Mouse (Mus musculus): Measurements from ENCODE around the gene Icmt.

The Icmt gene

DNA sequence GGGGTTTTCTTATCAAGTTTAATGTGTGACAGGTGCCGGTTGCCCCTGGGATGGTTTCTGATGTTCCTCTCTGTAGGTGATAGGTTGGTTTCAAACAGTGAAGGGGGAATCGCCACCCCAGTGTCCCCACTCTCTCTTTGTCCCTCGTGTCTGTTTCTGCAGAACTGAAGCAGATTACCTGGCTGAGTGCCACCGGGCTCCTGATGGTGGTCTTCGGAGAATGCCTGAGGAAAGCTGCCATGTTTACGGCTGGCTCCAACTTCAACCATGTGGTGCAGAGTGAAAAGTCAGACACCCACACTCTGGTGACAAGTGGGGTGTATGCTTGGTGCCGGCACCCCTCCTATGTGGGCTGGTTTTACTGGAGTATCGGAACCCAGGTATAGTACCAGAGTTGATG lies 3.3 kb downstream of the Icmt start:
- no peak for DNase-seq (ENCODE audit: low read depth, low spot score)

- no peak for DNase-seq (ENCODE audit: low read depth, low spot score)
These were observed 5.0 kb downstream of the Icmt start for GRCm38 (mm10) chr4:152302012-152302411.

DNA sequence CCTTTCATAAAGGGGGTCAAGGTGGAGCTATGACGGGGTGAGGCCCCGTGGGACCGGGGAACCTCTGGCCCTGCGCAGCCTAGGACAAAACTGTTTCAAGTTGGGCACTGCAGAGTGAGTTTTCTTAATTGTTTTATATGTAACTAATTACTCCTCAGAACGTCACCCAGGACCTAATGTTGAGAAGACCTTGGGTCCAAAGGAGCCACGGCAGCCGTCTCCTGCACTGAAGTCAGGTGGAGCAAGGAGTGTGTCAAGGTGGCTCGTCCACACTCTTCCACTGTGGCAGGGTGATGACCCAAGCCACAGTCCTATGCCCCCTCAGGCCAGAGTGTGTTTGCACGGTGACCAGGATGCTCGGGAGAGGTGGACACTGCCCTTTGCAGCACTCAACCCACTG lies 6.1 kb downstream of the Icmt start:
- no peak for DNase-seq (ENCODE audit: low read depth, low spot score)

DNA sequence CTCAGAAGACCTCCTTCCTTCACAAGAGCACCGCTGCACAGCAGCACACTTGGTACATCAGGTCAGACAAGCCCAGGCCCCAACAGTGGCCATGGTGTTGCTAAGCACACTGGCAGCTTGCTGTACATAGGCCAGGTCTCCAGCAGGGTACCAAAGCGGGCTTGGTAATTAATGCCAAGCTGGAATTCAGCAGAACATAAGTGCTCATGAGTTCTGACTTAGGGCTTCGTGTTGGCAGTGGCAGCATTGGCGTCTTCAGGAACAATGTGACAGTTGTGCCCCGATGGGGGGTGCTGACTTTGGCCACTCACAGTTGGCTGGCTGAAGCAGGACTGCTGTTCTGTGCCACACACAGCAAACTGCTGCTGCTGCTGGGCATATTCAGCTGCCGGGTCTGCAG lies 7.7 kb downstream of the Icmt start:
- DNase-seq (ENCODE audit: low read depth, low spot score) = no peak

DNA sequence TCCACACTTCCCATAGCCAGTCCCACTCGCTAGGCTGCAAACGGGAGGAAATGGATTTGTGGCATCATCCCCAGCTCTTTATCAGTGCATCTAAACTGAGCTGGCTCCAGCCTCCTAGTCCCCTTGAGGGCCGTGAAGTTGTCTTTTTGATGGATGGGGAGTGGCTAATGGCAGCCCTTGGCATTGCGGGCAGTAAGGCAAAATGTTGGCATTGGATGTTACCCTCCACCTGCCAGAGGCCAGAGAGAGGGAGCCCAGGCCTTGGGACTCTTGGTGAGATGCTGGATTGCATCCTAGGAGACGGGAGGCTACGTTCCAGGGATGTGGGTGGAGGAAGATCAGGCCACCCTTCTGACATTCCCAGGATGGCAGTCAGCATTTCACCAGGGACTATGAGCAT lies 9.0 kb downstream of the Icmt start:
- DNase-seq (ENCODE audit: low read depth, low spot score) = no peak

DNA sequence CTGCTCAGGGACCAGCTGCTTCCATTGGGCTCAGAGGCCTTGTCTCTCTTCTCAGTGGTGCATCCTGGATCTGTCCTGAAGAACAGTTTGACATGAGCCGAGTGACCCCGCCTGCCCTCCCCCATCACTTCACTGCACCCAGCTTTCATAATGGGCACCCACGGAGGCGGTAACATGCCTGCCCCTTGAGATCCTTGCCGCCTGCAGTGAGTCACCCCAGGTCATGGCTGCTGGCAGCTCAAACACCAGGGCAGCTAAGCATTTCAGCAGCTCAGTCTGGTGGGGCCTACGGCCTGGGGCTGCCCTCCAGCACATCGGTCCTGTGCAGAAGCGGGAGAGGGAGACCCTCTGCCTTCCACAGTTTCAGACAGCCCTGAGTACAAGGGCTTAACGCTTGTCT lies 10.5 kb downstream of the Icmt start:
- no peak for DNase-seq (ENCODE audit: low read depth, low spot score)

DNA sequence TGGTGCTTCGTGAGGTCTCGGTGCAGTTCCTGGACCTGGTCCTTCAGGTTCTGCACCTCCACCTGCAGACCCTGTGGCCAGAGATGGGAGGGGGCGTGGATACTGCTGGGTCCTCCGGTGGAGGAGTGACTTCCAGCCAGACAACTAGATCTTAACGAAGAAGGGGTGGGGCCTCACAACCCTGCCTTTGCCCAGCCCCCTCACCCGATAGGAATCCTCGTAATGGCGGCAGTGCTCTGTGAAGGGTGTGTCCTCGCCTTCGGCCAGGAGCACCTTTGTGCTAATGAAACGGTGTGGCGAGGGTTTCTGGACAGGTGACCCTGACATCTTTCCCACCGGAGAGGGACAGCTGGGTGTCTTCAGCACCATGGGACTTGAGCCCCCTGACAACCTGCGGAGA lies 15.2 kb downstream of the Icmt start:
- no peak for DNase-seq (ENCODE audit: low read depth, low spot score)

GRCm38 (mm10) chr4:152313211-152313632 lies 16.2 kb downstream of the Icmt start:
- no peak for DNase-seq (ENCODE audit: low read depth, low spot score)

DNA sequence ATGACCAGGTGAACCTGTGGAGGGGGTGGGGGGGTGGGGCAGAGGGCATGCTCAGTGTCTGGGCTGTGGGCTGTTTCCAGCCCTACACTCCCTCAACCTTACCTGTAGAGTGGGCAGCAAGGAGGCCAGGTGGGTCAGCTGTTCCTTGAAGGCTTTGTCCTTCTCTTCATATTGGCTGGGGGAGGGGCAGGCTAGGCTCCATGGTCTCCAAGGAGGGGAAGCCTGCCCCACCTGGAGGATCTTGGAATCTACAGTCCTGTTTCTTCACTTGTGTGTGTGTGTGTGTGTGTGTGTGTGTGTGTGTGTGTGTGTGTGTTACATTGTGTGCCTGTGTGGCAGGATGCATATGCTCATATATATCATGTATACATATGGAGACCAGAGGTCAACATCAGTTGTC lies 16.9 kb downstream of the Icmt start:
- DNase-seq (ENCODE audit: low read depth, low spot score) = no peak

GRCm38 (mm10) chr4:152315498-152316213 lies 18.6 kb downstream of the Icmt start:
- no peak for DNase-seq (ENCODE audit: low read depth, low spot score)

DNA sequence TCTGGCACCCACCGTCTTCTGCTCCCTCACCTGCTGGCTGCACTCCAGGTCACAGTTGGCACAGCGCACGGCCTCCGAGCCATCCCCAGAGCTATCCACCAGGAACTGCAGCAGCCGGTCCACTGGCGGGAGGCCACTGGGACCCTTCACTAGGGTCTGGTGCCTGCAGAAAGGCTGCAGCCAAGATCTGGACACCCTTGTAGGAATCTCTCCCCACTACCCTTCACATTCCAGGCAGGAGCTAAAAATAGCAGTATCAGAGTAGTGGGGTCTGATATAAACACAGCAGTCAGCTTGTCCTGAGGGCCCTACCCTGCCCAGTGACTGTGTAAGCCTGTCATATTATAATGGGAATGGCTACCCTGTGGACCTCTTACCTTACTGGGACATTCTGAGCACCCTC lies 20.6 kb downstream of the Icmt start:
- no peak for DNase-seq (ENCODE audit: low read depth, low spot score)

GRCm38 (mm10) chr4:152318517-152319234 lies 21.6 kb downstream of the Icmt start, which contains the start of gene Rnf207:
Gene Rnf207, minus strand, starts transcription at chr4:152318993.
- DNase-seq (ENCODE audit: low read depth, low spot score) = no peak

- no peak for DNase-seq (ENCODE audit: low read depth, low spot score)
These were observed 24.4 kb downstream of the Icmt start for GRCm38 (mm10) chr4:152321464-152321863.

DNA sequence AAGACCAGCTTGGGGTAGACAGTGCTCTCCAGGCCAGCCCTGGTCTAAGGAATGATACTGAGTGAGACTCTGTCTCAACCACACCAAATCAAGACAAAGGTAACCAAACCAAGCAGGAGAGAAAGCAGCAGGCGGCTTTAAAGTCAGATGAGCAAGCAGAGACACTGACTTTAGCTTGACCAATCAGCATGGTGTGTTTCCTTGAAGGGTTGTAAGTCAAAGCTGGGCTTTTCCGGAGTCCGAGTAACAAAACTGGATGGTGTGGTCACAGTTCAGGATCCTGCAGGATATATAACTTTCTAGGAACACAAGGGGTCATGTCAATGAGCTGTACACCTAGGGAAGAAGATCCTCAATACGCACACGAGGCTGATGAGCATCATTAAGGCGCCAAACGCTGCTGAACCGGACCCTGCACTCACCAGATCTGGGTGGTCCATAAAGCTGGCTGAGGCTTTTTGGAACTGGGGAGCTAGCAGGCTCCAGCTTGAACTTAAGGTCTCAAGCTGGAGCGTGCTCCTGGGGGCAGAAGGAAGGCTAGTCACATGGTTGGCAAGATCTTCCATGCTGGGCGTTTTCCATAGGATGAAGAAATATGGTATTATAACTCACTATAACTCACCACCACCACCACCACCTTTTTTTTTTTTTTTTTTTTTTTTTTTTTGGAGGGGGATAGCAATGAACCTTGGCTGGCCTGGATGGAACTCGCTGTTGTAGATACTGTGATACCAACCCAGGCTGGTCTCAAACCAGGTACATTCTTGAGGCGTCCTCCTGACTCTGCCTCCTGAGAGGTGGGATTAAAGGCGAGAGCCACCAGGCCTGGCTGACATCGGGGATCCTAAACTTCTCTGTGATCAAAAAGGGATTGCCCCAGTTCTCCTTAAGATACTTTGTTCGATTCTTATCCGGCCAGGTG lies 27.9 kb downstream of the Icmt start:
- DNase-seq (ENCODE audit: low read depth, low spot score) = no peak

GRCm38 (mm10) chr4:152325574-152326411 lies 28.8 kb downstream of the Icmt start, which contains the start of gene Rpl22:
Gene Rpl22, plus strand, starts transcription at chr4:152325742.
- DNase-seq (ENCODE audit: low read depth, low spot score) = peak; percentile 90

GRCm38 (mm10) chr4:152326543-152326942 lies 29.5 kb downstream of the Icmt start:
- DNase-seq (ENCODE audit: low read depth, low spot score) = no peak

GRCm38 (mm10) chr4:152328691-152329090 lies 31.7 kb downstream of the Icmt start:
- no peak for DNase-seq (ENCODE audit: low read depth, low spot score)

GRCm38 (mm10) chr4:152332952-152333351 lies 35.9 kb downstream of the Icmt start:
- DNase-seq (ENCODE audit: low read depth, low spot score) = no peak

- no peak for DNase-seq (ENCODE audit: low read depth, low spot score)
These were observed 36.6 kb downstream of the Icmt start for GRCm38 (mm10) chr4:152333587-152333986.

DNA sequence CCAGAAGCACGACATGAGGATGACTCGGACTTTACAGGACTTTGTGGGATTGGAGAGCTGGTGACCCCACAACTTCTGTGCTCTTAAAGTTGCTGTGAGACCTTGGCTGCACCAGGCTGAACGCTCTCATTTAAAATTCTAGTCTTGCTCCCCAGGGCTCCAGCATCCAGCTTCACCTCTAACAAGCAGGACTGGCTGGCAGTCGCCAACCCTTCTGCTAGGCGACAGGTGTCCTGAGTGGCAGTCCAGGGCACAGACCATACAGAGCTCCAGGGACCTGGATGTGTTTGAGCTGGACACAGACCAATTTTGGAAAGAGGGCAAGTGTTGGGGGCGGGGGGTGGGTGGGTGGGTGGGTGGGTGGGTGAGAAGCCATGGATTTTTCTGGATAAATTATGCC lies 40.7 kb downstream of the Icmt start:
- DNase-seq (ENCODE audit: low read depth, low spot score) = no peak

Measured in c-Kit-negative CD71-positive TER-119-positive erythroid progenitor cells, embryonic 14.5 days (primary cell).